Mouse (Mus musculus): ENCODE data around the gene Cycs. TPM values are rescaled to one million over a fixed set of nuclear protein-coding genes. Genes with fewer than 3 reads are reported as not detected.

Cycs gene
- total RNA-seq (2023), result 10 to 100 TPM; 20.4 to 25.3 TPM

GRCm38 (mm10) chr6:50566141-50566996 lies at the start of gene Cycs:
Gene Cycs, minus strand, starts transcription at chr6:50566538.

GRCm38 (mm10) chr6:50596301-50597211 lies 30.2 kb upstream of the Cycs start, which contains the start of gene 4921507P07Rik:
Gene 4921507P07Rik, minus strand, starts transcription at chr6:50596632.

Other genes starting within 250 kb of the Cycs start
- gene Osbpl3, start 110.3 kb downstream of the Cycs start, total RNA-seq (2023), result 1 to 10 TPM; 7.7 to 8.5 TPM
- gene 4921507P07Rik, start 30.1 kb upstream of the Cycs start, total RNA-seq (2023), result 1 to 10 TPM in 1 of 2 experiments, under 1 TPM in 1; 0.82 to 2.5 TPM
- gene Npvf, start 87.9 kb upstream of the Cycs start, total RNA-seq (2023), result not detected